Mouse (Mus musculus): ENCODE data around the gene Ikbke. TPM values are rescaled to one million over a fixed set of nuclear protein-coding genes. Genes with fewer than 3 reads are reported as not detected.

Ikbke gene
- total and polyA plus RNA-seq, 3 experiments, result 0.17 to 1.1 (median 0.60) TPM

DNA sequence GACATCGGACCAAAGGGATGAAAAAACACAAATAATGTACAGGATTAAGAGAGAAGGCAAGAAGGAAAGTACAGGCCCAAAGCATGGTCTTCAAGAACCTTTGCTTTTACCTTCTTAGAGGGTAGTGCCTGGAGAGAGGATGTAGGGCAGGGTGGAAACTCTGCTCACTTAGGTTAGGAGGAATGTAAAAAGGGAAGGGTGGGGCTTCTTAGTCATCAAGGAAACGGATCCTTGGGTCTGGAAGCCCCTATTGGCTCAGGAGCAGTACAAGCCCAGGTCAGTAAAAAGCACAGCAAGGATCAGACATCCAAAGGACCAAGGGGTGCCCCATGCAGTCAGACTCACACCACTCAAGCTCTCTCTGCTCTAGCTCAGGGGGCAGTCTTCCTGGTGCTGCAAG, 7.9 kb upstream of the Ikbke start:
- no peak for DNase-seq (ENCODE audit: low spot score)
- Histone ChIP-seq H3K27me3 (ENCODE audit: insufficient read depth, low read length) (peaks cover 8% of the 10 kb centered on the region), H3K36me3 (replicated peaks) (peaks cover 42% of the 10 kb centered on the region), H3K4me1 (ENCODE audit: insufficient read depth, low read depth, low read length) (no peaks in the 10 kb centered on the region), H3K4me3 (ENCODE audit: low read depth, low read length) (no peak overlapping the region), H3K9me3 (replicated peaks) (no peaks in the 10 kb centered on the region)
- no peak for ATAC-seq (ENCODE audit: extremely low read depth, insufficient number of reproducible peaks, low FRiP score, poor library complexity, severe bottlenecking)
- TF ChIP-seq GATA2 (IDR thresholded peaks at IDR 0.05; ENCODE audit: borderline replicate concordance, low read depth, low read length) (no peak), CTCF (IDR thresholded peaks at IDR 0.05; ENCODE audit: low read depth, low read length) (no peak), GATA1 (IDR thresholded peaks at IDR 0.05; ENCODE audit: borderline replicate concordance, low read length) (no peak), POLR2AphosphoS5 (IDR thresholded peaks at IDR 0.05; ENCODE audit: insufficient replicate concordance, low read depth, low read length) (no peak), TAL1 (conservative IDR thresholded peaks at IDR 0.05; ENCODE audit: low read depth, low read length) (no peak)

DNA sequence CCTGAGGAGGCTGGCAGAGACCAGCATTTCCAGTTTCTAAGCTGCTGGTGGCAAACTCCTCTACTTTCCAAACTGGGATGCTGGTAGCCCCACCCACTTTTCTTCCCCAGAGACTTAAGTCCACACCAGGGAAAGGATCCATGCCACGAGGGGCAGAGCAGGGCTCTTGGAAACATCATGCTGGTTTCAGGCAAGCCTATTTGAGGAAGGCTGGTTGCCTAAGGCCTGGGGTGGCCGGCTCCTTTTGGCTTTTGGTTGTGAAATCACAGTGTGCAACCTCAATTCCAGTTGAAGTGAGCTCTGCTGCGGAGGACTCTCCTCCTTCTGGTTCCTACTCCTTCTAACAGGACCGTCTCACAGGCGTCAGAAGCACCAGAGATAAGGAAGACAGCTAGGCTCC, 7.4 kb upstream of the Ikbke start:
- Histone ChIP-seq H3K9me3 (replicated peaks) (no peaks in the 10 kb centered on the region), H3K4me3 (ENCODE audit: low read depth, low read length) (no peak overlapping the region), H3K36me3 (replicated peaks) (peaks cover 37% of the 10 kb centered on the region), H3K27me3 (ENCODE audit: insufficient read depth, low read length) (peaks cover 11% of the 10 kb centered on the region), H3K4me1 (ENCODE audit: insufficient read depth, low read depth, low read length) (no peaks in the 10 kb centered on the region)
- ATAC-seq (ENCODE audit: extremely low read depth, insufficient number of reproducible peaks, low FRiP score, poor library complexity, severe bottlenecking), result no peak
- no peak for DNase-seq (ENCODE audit: low spot score)
- TF ChIP-seq GATA2 (IDR thresholded peaks at IDR 0.05; ENCODE audit: borderline replicate concordance, low read depth, low read length) (no peak), TAL1 (conservative IDR thresholded peaks at IDR 0.05; ENCODE audit: low read depth, low read length) (no peak), POLR2AphosphoS5 (IDR thresholded peaks at IDR 0.05; ENCODE audit: insufficient replicate concordance, low read depth, low read length) (no peak), CTCF (IDR thresholded peaks at IDR 0.05; ENCODE audit: low read depth, low read length) (no peak)

DNA sequence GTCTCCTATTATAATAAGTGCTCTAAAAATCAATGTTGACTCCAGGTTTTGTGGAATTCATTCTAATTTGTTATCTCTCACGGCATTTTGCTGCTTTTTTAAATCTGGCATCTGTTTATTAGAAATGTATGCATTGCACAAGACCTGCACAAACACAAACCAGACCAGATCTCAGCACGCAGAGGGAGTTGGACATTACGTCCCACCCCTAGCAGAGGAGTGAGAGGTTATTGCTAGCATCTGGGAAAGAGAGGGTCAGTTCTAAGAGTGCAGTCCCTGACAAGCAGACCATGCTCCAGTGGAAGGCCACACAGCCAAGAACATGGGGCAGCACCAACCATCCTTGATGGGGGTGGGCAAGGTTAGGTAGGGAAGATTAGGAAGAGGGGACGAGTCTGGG, 5.2 kb upstream of the Ikbke start:
- peaks cover 3% of the 10 kb centered on the region; the same call in 1 of the 2 replicates for H3K4me1 ChIP-seq (ENCODE audit: insufficient read depth, low read depth, low read length)
- ATAC-seq (ENCODE audit: extremely low read depth, insufficient number of reproducible peaks, low FRiP score, poor library complexity, severe bottlenecking) (no peak), DNase-seq (ENCODE audit: low spot score) (no peak)
- TF ChIP-seq POLR2AphosphoS5 (IDR thresholded peaks at IDR 0.05; ENCODE audit: insufficient replicate concordance, low read depth, low read length), result no peak
- TF ChIP-seq CTCF (IDR thresholded peaks at IDR 0.05; ENCODE audit: low read depth, low read length), result no peak
- TF ChIP-seq GATA2 (IDR thresholded peaks at IDR 0.05; ENCODE audit: borderline replicate concordance, low read depth, low read length), result no peak
- no peak for TF ChIP-seq GATA1 (IDR thresholded peaks at IDR 0.05; ENCODE audit: borderline replicate concordance, low read length)
- no peak for TF ChIP-seq TAL1 (conservative IDR thresholded peaks at IDR 0.05; ENCODE audit: low read depth, low read length)
- H3K4me3 ChIP-seq (ENCODE audit: low read depth, low read length), result no peak overlapping the region
- peaks cover 24% of the 10 kb centered on the region for H3K36me3 ChIP-seq (replicated peaks)
- peaks cover 21% of the 10 kb centered on the region for H3K27me3 ChIP-seq (ENCODE audit: insufficient read depth, low read length)
- H3K9me3 ChIP-seq (replicated peaks), result no peaks in the 10 kb centered on the region

DNA sequence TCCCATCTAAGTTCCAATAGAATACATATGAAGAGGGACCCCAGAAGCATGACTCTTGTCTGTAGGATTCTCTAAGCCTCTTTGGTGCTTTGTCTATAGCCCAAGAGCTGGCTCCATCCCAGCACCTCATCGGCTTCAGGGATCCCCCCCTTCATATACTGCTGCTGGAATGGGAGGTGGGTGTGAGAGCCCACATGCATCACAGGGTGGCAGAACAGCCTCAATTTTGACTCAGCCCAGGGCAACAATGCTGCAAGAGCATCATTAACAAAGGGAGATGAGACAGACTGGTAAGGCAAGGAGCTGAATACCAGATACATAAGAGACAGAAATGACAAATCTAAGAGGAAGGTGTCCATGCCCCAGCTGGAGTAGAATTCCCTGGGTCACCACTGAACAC, 4.8 kb upstream of the Ikbke start:
- peaks cover 19% of the 10 kb centered on the region for H3K36me3 ChIP-seq (replicated peaks)
- H3K9me3 ChIP-seq (replicated peaks), result no peaks in the 10 kb centered on the region
- H3K4me1 ChIP-seq (ENCODE audit: insufficient read depth, low read depth, low read length), result peaks cover 5% of the 10 kb centered on the region; the same call in 1 of the 2 replicates
- peaks cover 25% of the 10 kb centered on the region for H3K27me3 ChIP-seq (ENCODE audit: insufficient read depth, low read length)
- no peak for TF ChIP-seq CTCF (IDR thresholded peaks at IDR 0.05; ENCODE audit: low read depth, low read length)
- no peak overlapping the region for H3K4me3 ChIP-seq (ENCODE audit: low read depth, low read length)
- no peak for DNase-seq (ENCODE audit: low spot score)
- ATAC-seq (ENCODE audit: extremely low read depth, insufficient number of reproducible peaks, low FRiP score, poor library complexity, severe bottlenecking), result no peak

DNA sequence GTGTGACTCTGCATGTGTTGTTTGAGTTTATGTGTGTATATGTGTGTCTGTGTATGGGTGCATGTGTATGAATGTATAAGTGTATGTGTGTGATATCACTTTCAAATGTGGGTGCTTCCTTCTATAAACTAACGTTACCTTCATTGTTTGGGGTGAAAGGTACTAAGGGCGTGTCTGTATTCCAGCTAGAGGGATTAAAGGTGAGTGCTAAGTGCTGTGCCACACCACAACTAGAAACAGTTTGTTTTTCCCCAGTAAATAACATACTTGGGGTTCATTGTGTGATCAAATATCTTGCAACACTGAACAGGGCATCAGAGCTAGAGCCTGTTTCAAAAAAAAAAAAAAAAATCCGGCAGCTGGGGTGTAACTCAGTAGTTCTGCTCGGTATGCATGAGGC, 2.3 kb upstream of the Ikbke start:
- H3K9me3 ChIP-seq (replicated peaks), result no peaks in the 10 kb centered on the region
- ATAC-seq (ENCODE audit: extremely low read depth, insufficient number of reproducible peaks, low FRiP score, poor library complexity, severe bottlenecking) (no peak), DNase-seq (ENCODE audit: low spot score) (no peak)
- no peak for TF ChIP-seq TAL1 (conservative IDR thresholded peaks at IDR 0.05; ENCODE audit: low read depth, low read length)
- TF ChIP-seq GATA2 (IDR thresholded peaks at IDR 0.05; ENCODE audit: borderline replicate concordance, low read depth, low read length), result no peak
- TF ChIP-seq GATA1 (IDR thresholded peaks at IDR 0.05; ENCODE audit: borderline replicate concordance, low read length), result no peak
- no peak for TF ChIP-seq CTCF (IDR thresholded peaks at IDR 0.05; ENCODE audit: low read depth, low read length)
- no peak for TF ChIP-seq POLR2AphosphoS5 (IDR thresholded peaks at IDR 0.05; ENCODE audit: insufficient replicate concordance, low read depth, low read length)
- peaks cover 4% of the 10 kb centered on the region for H3K36me3 ChIP-seq (replicated peaks)
- H3K4me3 ChIP-seq (ENCODE audit: low read depth, low read length), result no peak overlapping the region
- peaks cover 46% of the 10 kb centered on the region for H3K27me3 ChIP-seq (ENCODE audit: insufficient read depth, low read length)
- peaks cover 6% of the 10 kb centered on the region for H3K4me1 ChIP-seq (ENCODE audit: insufficient read depth, low read depth, low read length)

DNA sequence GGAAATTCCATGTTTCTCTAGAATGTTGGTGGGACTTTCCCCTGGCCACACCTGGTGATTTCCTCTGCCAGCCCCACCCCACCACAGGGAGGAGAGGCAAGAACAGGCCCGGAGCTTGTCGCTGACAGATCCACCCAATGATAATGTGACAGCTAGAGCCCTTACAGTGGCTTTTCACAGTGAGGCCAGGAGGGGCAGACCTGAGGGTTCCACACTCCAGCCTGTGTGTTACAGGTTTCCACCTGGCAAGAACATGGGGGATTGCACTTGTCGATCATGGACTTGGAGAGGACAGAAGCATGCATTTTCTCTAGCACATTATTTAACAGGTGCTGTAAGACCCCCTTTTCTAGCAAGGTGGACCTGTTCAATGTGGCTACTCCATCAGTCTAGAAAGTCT, 874 bp upstream of the Ikbke start:
- no peak for ATAC-seq (ENCODE audit: extremely low read depth, insufficient number of reproducible peaks, low FRiP score, poor library complexity, severe bottlenecking)
- Histone ChIP-seq H3K27me3 (ENCODE audit: insufficient read depth, low read length) (peaks cover 59% of the 10 kb centered on the region), H3K36me3 (replicated peaks) (no peaks in the 10 kb centered on the region), H3K9me3 (replicated peaks) (no peaks in the 10 kb centered on the region), H3K4me1 (ENCODE audit: insufficient read depth, low read depth, low read length) (peaks cover 6% of the 10 kb centered on the region), H3K4me3 (ENCODE audit: low read depth, low read length) (no peak overlapping the region)
- no peak for DNase-seq (ENCODE audit: low spot score)
- TF ChIP-seq GATA2 (IDR thresholded peaks at IDR 0.05; ENCODE audit: borderline replicate concordance, low read depth, low read length) (no peak), POLR2AphosphoS5 (IDR thresholded peaks at IDR 0.05; ENCODE audit: insufficient replicate concordance, low read depth, low read length) (no peak), GATA1 (IDR thresholded peaks at IDR 0.05; ENCODE audit: borderline replicate concordance, low read length) (no peak)
